22 mouse cellular contexts compared by ENCODE assay signal in the genomic region with DNA sequence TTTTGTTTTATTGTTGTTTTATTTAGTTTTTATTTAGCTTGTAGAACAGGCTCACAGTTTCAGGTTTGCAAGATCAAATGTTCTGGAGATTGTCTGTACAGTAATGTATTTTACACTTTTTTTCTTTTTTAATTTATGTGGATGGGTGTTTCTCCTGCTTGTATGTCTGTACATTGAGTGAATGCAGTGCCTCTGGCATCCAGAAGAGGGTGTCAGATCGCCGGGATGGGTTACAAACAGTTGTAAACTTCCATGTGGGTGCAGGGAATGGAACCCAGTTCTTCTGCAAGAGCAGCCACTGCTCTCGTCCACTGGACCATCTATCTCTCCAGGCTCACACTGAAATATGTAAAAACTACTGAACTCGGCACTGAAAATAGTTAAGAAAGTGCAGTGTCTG.
"Had no signal": no experiment of that assay in that cellular context is flagged by ENCODE, and none has a peak within 500 bp of the region (broad histone marks: within the 10 kb centered on the region; RNA-seq: fewer than 3 reads in every experiment).

No protein-coding gene starts in this region.

- H3K9ac ChIP-seq: kidney, embryonic 15.5 days; limb, embryonic 12.5 days; limb, embryonic 15.5 days; liver, embryonic 14.5 days; liver, postnatal 0 days; lung, embryonic 14.5 days; midbrain, embryonic 12.5 days; midbrain, embryonic 15.5 days; neural tube, embryonic 12.5 days; neural tube, embryonic 15.5 days had no signal

- H3K4me1 ChIP-seq: kidney, embryonic 15.5 days; limb, embryonic 12.5 days; limb, embryonic 15.5 days; midbrain, embryonic 12.5 days; midbrain, embryonic 15.5 days; neural tube, embryonic 12.5 days; neural tube, embryonic 15.5 days had no signal

- H3K27me3 ChIP-seq: kidney, embryonic 15.5 days; limb, embryonic 12.5 days; limb, embryonic 15.5 days; midbrain, embryonic 12.5 days; midbrain, embryonic 15.5 days; neural tube, embryonic 12.5 days; neural tube, embryonic 15.5 days had no signal

- DNase-seq: kidney, postnatal 10 days; kidney, postnatal 36 days; left cerebral cortex, postnatal 4 days; liver, postnatal 0 days; lung, embryonic 14.5 days; right cerebral cortex, adult 18-20 months; right cerebral cortex, postnatal 14 days; right cerebral cortex, postnatal 4 days; thymus, adult 2 months; thymus, postnatal 14 days; thymus, postnatal 4 days had no signal

- ATAC-seq: liver, postnatal 0 days; lung, postnatal 0 days; midbrain, embryonic 15.5 days had no signal

- H3K4me3 ChIP-seq: kidney, embryonic 15.5 days; limb, embryonic 12.5 days; limb, embryonic 15.5 days; midbrain, embryonic 12.5 days; midbrain, embryonic 15.5 days; neural tube, embryonic 12.5 days; neural tube, embryonic 15.5 days had no signal

- H3K36me3 ChIP-seq: kidney, embryonic 15.5 days; limb, embryonic 12.5 days; limb, embryonic 15.5 days; midbrain, embryonic 12.5 days; midbrain, embryonic 15.5 days; neural tube, embryonic 12.5 days; neural tube, embryonic 15.5 days had no signal

- H3K9me3 ChIP-seq: kidney, embryonic 15.5 days; limb, embryonic 12.5 days; limb, embryonic 15.5 days; midbrain, embryonic 12.5 days; midbrain, embryonic 15.5 days; neural tube, embryonic 12.5 days; neural tube, embryonic 15.5 days had no signal

- H3K27ac ChIP-seq: kidney, embryonic 15.5 days; limb, embryonic 12.5 days; limb, embryonic 15.5 days; liver, embryonic 14.5 days; macrophage; midbrain, embryonic 12.5 days; midbrain, embryonic 15.5 days; neural tube, embryonic 12.5 days; neural tube, embryonic 15.5 days; stomach, postnatal 0 days had no signal
